Mouse (Mus musculus) myocyte (in vitro differentiated cells): ENCODE measurements at regions not wholly inside any gene's neighbourhood (a gene's known extent, or its start where the extent isn't known, plus 50 kb on each side); places are given as distances from the start of the nearest gene placed in this dataset.

Source experiments
- H3K27me3 ChIP-seq: one replicate; pipeline ENCODE4 v1.6.1; 2011; ENCODE audit not compliant: control insufficient read depth, insufficient read depth, insufficient read length
- H3K36me3 ChIP-seq: one replicate; pipeline ENCODE4 v1.6.1; 2011; ENCODE audit not compliant: control insufficient read depth, insufficient read depth
- H3K4me2 ChIP-seq: one replicate; pipeline ENCODE4 v1.6.1; 2011; ENCODE audit warnings: low read depth, control low read depth
- H3K4me3 ChIP-seq: one replicate; pipeline ENCODE4 v1.5.1; 2011; ENCODE audit warnings: mild to moderate bottlenecking, control low read depth, moderate library complexity
- H3K79me2 ChIP-seq: one replicate; pipeline ENCODE4 v1.6.1; 2011; ENCODE audit not compliant: control insufficient read depth, insufficient read depth
- H3ac ChIP-seq: one replicate; pipeline ENCODE4 v1.6.1; 2011; ENCODE audit not compliant: control insufficient read depth, insufficient read length
- CEBPB ChIP-seq: IDR thresholded peaks from 2 replicates; pipeline ENCODE4 v1.6.1; 2011; ENCODE audit warnings: mild to moderate bottlenecking, moderate library complexity; ENCODE audit not compliant: poor library complexity, insufficient read depth, severe bottlenecking
- E2F4 ChIP-seq: IDR thresholded peaks from one replicate; pipeline ENCODE4 v1.6.1; 2011; ENCODE audit warnings: mild to moderate bottlenecking, control low read depth, moderate library complexity; ENCODE audit not compliant: insufficient read depth
- MAX ChIP-seq: IDR thresholded peaks from one replicate; pipeline ENCODE4 v1.6.1; 2011; ENCODE audit warnings: low read depth, mild to moderate bottlenecking, control low read depth
- MYOD1 ChIP-seq, 3 experiments: IDR thresholded peaks; one replicate each; pipeline ENCODE4 v1.6.1; 2011; ENCODE audit warnings: control low read depth in 2 of 3, low read depth in 2 of 3, mild to moderate bottlenecking in 2 of 3, moderate library complexity in 1 of 3; ENCODE audit not compliant: insufficient read length in 2 of 3, control insufficient read depth in 1 of 3
- MYOG ChIP-seq, 3 experiments: IDR thresholded peaks; one replicate each; pipeline ENCODE4 v1.6.1; 2011; ENCODE audit warnings: control low read depth in 2 of 3, low read depth in 2 of 3, mild to moderate bottlenecking in 2 of 3; ENCODE audit not compliant: insufficient read length in 2 of 3, control insufficient read depth in 1 of 3, insufficient read depth in 1 of 3
- POLR2A ChIP-seq: IDR thresholded peaks from one replicate; pipeline ENCODE4 v1.6.1; 2011; ENCODE audit warnings: low read depth, mild to moderate bottlenecking, control low read depth, moderate library complexity; ENCODE audit not compliant: insufficient read length
- POLR2AphosphoS2 ChIP-seq: IDR thresholded peaks from one replicate; pipeline ENCODE4 v1.6.1; 2011; ENCODE audit warnings: low read depth, control low read depth; ENCODE audit not compliant: insufficient read length
- REST ChIP-seq: IDR thresholded peaks from one replicate; pipeline ENCODE4 v1.6.1; 2011; ENCODE audit warnings: mild to moderate bottlenecking, control low read depth, moderate library complexity; ENCODE audit not compliant: insufficient read depth, insufficient read length
- SRF ChIP-seq: IDR thresholded peaks from one replicate; pipeline ENCODE4 v1.6.1; 2011; ENCODE audit warnings: low read depth; ENCODE audit not compliant: control insufficient read depth, insufficient read length
- TCF12 ChIP-seq: IDR thresholded peaks from one replicate; pipeline ENCODE4 v1.6.1; 2011; ENCODE audit warnings: mild to moderate bottlenecking, control low read depth; ENCODE audit not compliant: poor library complexity, insufficient read depth, severe bottlenecking
- TCF3 ChIP-seq: IDR thresholded peaks from one replicate; pipeline ENCODE4 v1.6.1; 2011; ENCODE audit warnings: low read depth, control low read depth; ENCODE audit not compliant: insufficient read length
- USF1 ChIP-seq: IDR thresholded peaks from one replicate; pipeline ENCODE4 v1.6.1; 2011; ENCODE audit warnings: low read depth, mild to moderate bottlenecking, control low read depth, moderate library complexity

DNA sequence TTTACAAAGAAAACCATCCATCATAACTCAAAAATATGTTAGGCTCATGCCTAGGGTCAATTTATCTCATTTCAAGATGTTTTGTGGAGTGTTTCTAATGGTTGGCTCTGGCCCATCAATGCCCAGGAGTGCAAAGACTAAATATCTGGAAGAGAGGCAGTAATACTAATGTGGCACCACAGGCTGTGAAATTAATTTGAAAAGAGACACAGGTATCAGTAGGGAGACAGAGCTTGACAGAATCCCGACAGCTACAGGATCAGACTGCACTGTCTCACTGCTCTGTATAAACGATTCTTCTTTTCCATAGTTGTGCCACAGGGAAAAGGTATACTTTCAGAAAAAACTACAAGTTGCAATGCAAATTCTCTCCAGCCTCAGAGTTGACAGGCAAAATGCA, 308.1 kb upstream of the Emcn start:
- H3K4me2 ChIP-seq: no peak overlapping the region
- H3K79me2 ChIP-seq: no peaks in the 10 kb centered on the region
- no peak overlapping the region for H3ac ChIP-seq
- no peaks in the 10 kb centered on the region for H3K36me3 ChIP-seq
- no peak for TF ChIP-seq MYOD1 (IDR thresholded peaks at IDR 0.05; ENCODE audit: control insufficient read depth in 1 of 3, insufficient read length in 2 of 3, low read depth in 2 of 3)
- no peak for TF ChIP-seq SRF
- no peak for TF ChIP-seq POLR2AphosphoS2
- TF ChIP-seq E2F4: no peak
- TF ChIP-seq CEBPB: no peak
- TF ChIP-seq REST: no peak
- no peak for TF ChIP-seq TCF3
- TF ChIP-seq MYOG (IDR thresholded peaks at IDR 0.05; ENCODE audit: control insufficient read depth in 1 of 3, insufficient read depth in 1 of 3, insufficient read length in 2 of 3, low read depth in 2 of 3): no peak
- no peak for TF ChIP-seq USF1
- TF ChIP-seq TCF12: no peak
- no peak for TF ChIP-seq POLR2A
- H3K27me3 ChIP-seq: no peaks in the 10 kb centered on the region
- H3K4me3 ChIP-seq: no peak overlapping the region

- H3K4me3 ChIP-seq: no peak overlapping the region
- no peaks in the 10 kb centered on the region for H3K36me3 ChIP-seq
- no peak overlapping the region for H3ac ChIP-seq
- no peaks in the 10 kb centered on the region for H3K27me3 ChIP-seq
- H3K4me2 ChIP-seq: no peak overlapping the region
- no peak for TF ChIP-seq MYOG (IDR thresholded peaks at IDR 0.05; ENCODE audit: control insufficient read depth in 1 of 3, insufficient read depth in 1 of 3, insufficient read length in 2 of 3, low read depth in 2 of 3)
- TF ChIP-seq MYOD1 (IDR thresholded peaks at IDR 0.05; ENCODE audit: control insufficient read depth in 1 of 3, insufficient read length in 2 of 3, low read depth in 2 of 3): no peak
- TF ChIP-seq MAX: no peak
- no peak for TF ChIP-seq POLR2A
- no peak for TF ChIP-seq POLR2AphosphoS2
- no peak for TF ChIP-seq E2F4
- no peaks in the 10 kb centered on the region for H3K79me2 ChIP-seq
Observed at GRCm38 (mm10) chr3:137039638-137040037, 301.2 kb upstream of the Emcn start.

- Histone ChIP-seq H3K4me3 (no peak overlapping the region), H3ac (no peak overlapping the region), H3K36me3 (no peaks in the 10 kb centered on the region), H3K4me2 (no peak overlapping the region), H3K27me3 (no peaks in the 10 kb centered on the region), H3K79me2 (no peaks in the 10 kb centered on the region)
- TF ChIP-seq TCF3: no peak
- no peak for TF ChIP-seq CEBPB
- TF ChIP-seq MAX: no peak
- no peak for TF ChIP-seq USF1
- no peak for TF ChIP-seq MYOD1 (IDR thresholded peaks at IDR 0.05; ENCODE audit: control insufficient read depth in 1 of 3, insufficient read length in 2 of 3, low read depth in 2 of 3)
- TF ChIP-seq POLR2A: no peak
- TF ChIP-seq POLR2AphosphoS2: no peak
- TF ChIP-seq MYOG (IDR thresholded peaks at IDR 0.05; ENCODE audit: control insufficient read depth in 1 of 3, insufficient read depth in 1 of 3, insufficient read length in 2 of 3, low read depth in 2 of 3): no peak
- no peak for TF ChIP-seq TCF12
Observed at GRCm38 (mm10) chr3:137056544-137057224, 284.2 kb upstream of the Emcn start.

- Histone ChIP-seq H3K4me2 (no peak overlapping the region), H3K27me3 (no peaks in the 10 kb centered on the region), H3K4me3 (no peak overlapping the region), H3K79me2 (no peaks in the 10 kb centered on the region), H3ac (no peak overlapping the region), H3K36me3 (no peaks in the 10 kb centered on the region)
- TF ChIP-seq MYOD1 (IDR thresholded peaks at IDR 0.05; ENCODE audit: control insufficient read depth in 1 of 3, insufficient read length in 2 of 3, low read depth in 2 of 3): no peak
- TF ChIP-seq POLR2A: no peak
- no peak for TF ChIP-seq CEBPB
- TF ChIP-seq E2F4: no peak
- no peak for TF ChIP-seq TCF12
- TF ChIP-seq TCF3: no peak
- TF ChIP-seq SRF: no peak
- no peak for TF ChIP-seq MYOG (IDR thresholded peaks at IDR 0.05; ENCODE audit: control insufficient read depth in 1 of 3, insufficient read depth in 1 of 3, insufficient read length in 2 of 3, low read depth in 2 of 3)
- no peak for TF ChIP-seq POLR2AphosphoS2
- TF ChIP-seq MAX: no peak
- no peak for TF ChIP-seq USF1
- TF ChIP-seq REST: no peak
Observed at GRCm38 (mm10) chr3:137057225-137057910, 283.5 kb upstream of the Emcn start.
